Mouse (Mus musculus): ENCODE measurements around the gene Nat8. TPM values are rescaled to one million over a fixed set of nuclear protein-coding genes. Genes with fewer than 3 reads are reported as not detected.
"Not testable (repeated sequence)": the region's sequence is repeated elsewhere in the genome, so short reads cannot be mapped to it uniquely, and the experiment has no call there.

Gene Nat8
- total RNA-seq, 2 experiments from 2014 or later = 3.6 to 4.5 TPM

- DNase-seq = not testable (repeated sequence)
These were observed 4.2 kb upstream of the Nat8 start for GRCm38 (mm10) chr6:85836098-85836497.

DNA sequence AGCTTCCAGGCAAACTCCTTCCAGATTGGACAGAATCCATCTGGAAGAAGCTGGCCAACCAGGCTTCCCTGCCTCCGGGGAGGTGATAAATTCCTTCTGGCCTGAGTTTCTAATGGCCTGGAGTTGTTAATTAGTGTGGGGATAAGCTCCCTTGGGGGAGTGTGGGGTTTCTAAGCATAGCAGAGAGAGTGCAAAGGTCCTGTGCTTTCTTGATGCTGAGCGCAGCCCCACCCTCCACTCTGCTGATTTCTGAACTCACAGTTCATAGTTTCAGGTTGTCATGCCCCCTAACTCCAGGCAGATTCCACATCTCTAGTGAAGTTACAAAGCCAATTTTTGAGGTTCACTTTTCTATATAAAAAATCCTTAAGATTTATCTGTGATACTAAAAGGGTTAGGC lies 3.2 kb upstream of the Nat8 start:
- not testable (repeated sequence) for DNase-seq

GRCm38 (mm10) chr6:85834504-85835100 lies 2.7 kb upstream of the Nat8 start:
- DNase-seq = not testable (repeated sequence)

GRCm38 (mm10) chr6:85829462-85829861 lies 2.4 kb downstream of the Nat8 start:
- DNase-seq = no peak

DNA sequence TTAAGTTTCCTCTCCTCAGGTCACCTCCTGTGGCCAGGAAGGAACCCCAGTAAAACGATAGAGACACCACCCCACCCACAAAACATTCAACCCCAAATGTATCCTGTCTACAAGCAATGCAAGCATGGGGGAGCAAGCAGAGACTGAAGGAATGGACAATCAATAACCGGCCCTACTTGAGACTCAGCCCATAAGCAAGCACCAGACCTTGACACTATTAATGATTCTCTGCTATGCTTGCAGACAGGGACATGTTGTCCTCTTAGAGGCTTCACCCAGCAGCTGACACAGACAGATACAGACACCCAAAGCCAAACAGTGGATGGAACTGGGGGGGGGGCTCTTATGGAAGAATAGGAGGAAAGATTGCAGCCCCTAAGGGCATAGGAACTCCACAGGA lies 6.0 kb downstream of the Nat8 start:
- no peak for DNase-seq

DNA sequence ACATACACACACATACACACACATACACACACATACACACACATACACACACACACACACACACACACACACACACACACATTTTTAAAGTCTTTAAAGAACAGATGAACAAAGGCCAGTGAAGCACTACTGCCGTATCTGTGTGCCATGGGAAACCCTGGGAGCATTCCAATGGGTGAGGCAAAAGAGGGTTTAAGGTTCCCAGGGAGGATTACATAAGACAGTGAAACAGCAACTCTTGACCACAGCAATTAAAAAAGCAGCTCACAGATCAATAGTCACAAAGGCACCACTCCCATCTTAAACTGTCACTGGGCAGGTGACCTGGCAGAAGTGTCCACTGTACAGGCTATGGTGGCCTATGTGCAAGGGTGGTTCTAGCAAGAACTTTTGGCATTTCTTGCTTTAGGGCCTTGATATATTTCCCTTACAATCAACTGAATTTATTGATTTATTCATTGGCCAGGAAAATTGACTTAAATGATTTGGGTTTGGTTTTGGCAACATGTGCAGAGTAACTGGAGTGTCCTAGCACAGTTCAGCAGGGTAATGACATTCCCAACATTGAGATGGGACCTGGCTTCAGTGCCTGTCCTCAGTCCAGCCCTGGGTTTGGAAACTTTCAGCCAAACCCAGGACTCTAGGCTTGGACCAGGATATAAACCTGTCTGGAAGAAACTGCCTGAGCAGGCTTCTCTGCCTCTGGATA lies 8.3 kb downstream of the Nat8 start:
- no peak for DNase-seq

DNA sequence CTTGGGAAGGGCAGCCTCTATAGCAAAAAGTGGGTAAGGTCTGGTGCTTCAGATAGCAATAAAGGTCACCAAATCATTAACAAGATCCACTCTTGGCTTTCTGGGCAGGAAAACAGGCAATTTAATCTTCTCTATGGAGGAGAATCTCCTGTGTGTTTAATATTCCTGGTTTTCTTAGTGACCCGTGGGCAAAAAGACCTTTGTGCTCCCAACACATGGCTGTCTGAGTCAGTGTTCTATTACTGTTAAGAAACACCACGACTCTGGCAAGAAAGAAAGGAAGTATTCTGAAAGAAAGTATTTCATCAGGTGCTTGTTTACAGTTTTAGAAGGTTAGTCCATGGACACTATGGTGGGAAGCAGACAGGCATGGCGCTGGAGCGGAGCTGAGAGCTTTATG lies 9.6 kb downstream of the Nat8 start:
- DNase-seq = no peak

DNA sequence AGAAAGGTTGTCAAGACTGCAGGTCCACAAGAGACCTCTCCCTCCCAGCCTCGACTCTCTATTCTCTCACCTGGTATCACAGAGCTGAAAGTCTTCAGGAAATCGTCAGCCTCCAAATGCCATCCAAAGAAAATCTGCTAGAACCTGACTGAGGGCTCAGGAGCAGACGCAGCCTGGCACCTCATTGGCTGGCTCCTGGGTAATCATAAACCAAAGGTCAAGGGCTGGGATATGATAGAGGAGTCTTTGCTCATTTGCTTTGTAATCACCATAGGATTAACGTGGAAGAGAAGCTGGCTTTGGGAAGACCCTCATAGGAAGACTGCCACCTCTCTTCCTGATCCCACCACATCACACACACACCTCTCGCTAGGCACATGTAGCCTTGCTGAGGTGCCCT lies 11.0 kb downstream of the Nat8 start, which contains the start of the genes Nat8f6 and Nat8f5:
Nat8f6 (minus strand) TSS at position 118 of the 400 bp plus-strand sequence.
Nat8f5 (minus strand) TSS at position 136 of the 400 bp plus-strand sequence.
- DNase-seq = no peak

DNA sequence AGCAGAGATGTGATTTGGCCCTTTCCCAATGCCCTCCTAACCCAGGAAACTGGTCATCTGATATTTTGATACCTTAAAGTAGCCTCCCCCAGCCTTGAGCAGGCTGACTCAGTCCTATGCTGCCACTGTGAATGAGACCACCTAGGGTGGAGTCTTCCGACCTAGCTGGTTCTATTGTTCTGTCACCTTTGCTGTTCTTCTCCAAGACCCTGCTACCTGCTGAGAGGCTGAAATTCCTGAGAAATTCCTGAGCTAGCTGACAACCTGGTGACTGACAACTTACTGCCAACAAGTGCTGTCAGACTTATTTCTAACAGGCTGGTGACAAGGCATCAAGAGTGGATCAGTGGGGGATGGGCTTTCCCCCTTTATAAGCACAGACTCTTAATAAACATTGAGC lies 13.5 kb downstream of the Nat8 start:
- DNase-seq = no peak

DNA sequence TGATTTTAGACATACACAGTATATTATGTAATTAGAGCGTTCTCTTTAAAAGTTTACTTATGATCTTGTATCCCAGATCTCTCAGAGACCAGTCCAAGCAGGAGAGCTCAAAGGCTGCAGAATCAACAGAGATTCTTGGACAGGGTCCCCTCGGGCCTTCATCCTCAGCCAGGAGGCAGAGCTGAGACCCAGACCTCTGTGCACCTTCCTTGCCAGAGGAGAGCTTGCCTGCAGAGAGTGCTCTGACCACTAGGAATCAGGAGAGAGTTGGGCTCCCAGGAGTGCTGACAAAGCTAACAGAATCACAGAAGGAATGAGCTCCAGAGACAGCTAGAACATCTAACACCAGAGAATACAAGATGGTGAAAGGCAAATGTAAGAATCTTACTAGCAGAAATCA lies 18.5 kb downstream of the Nat8 start:
- DNase-seq = no peak

DNA sequence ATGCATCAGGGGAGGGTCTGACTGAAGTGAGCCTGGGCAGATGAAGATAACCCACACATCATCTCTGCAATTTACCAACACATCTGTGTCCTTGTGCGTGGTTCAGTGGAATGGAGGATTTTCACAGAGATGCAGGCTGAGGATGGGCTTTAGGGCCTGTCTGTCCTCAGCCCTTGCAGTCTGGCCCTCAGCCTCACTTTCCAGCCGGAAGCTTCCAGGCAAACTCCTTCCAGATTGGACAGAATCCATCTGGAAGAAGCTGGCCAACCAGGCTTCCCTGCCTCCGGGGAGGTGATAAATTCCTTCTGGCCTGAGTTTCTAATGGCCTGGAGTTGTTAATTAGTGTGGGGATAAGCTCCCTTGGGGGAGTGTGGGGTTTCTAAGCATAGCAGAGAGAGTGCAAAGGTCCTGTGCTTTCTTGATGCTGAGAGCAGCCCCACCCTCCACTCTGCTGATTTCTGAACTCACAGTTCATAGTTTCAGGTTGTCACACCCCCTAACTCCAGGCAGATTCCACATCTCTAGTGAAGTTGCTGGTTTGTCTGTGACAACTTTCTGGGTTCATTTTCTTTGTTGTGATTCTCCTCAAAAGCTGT lies 20.8 kb downstream of the Nat8 start:
- DNase-seq = not testable (repeated sequence)

DNA sequence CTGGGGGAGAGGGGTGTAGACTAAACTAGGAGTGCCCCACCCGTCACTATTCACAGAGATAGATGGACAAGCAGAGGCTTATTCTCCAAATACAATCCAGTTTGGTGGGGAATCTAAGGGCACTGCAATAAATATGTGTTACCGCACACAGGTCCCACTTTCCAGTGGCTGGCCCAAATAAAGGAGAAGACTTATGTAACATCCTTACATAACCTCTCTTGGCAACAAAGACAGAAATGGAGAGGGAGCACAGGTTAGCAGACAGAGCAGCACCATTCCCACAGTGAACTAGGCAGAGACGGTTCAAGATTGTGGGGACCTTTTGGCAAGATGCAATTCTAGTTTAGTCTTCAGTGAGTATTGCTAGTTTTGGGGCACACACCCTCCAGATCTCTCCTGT lies 21.4 kb downstream of the Nat8 start:
- not testable (repeated sequence) for DNase-seq

GRCm38 (mm10) chr6:85809784-85810183 lies 22.1 kb downstream of the Nat8 start:
- not testable (repeated sequence) for DNase-seq

- peak; percentile 5 to 6 for DNase-seq
These were observed 28.7 kb downstream of the Nat8 start for GRCm38 (mm10) chr6:85803180-85803579.

Small RNA genes within 50 kb of the gene (microRNA-seq; reads per million reads assigned to microRNA genes)
- gene Mir6375 = not detected

Other genes starting within 250 kb of the Nat8 start
- 10 to 100 TPM; 10.1 to 12.0 TPM for gene Alms1, start 244.6 kb downstream of the Nat8 start, total RNA-seq (2021)
- gene Nat8f7, start 118.9 kb downstream of the Nat8 start, total RNA-seq (2021) = 1 to 10 TPM; 2.6 to 3.3 TPM
- under 1 TPM; 0.50 to 0.53 TPM for gene Nat8f3, start 66.3 kb downstream of the Nat8 start, total RNA-seq (2021)
- gene Nat8f6, start 11.1 kb downstream of the Nat8 start, total RNA-seq (2021) = 1 to 10 TPM; 1.4 to 2.6 TPM
- gene Nat8f5, start 11.1 kb downstream of the Nat8 start, total RNA-seq (2021) = 1 to 10 TPM; 6.0 to 9.5 TPM
- gene Nat8f2, start 37.1 kb upstream of the Nat8 start, total RNA-seq (2021) = 1 to 10 TPM; 1.9 to 2.3 TPM
- 10 to 100 TPM in 1 of 2 experiments, 1 to 10 TPM in 1; 8.0 to 13.5 TPM for gene Nat8f4, start 72.8 kb upstream of the Nat8 start, total RNA-seq (2021)
- gene Tprkb, start 79.8 kb upstream of the Nat8 start, total RNA-seq (2021) = 10 to 100 TPM; 40.7 to 56.0 TPM
- 10 to 100 TPM; 35.9 to 55.9 TPM for gene Nat8f1, start 83.6 kb upstream of the Nat8 start, total RNA-seq (2021)
- 100 to 1,000 TPM; 116 to 129 TPM for gene Dusp11, start 129.6 kb upstream of the Nat8 start, total RNA-seq (2021)
- not detected for gene Figla, start 184.1 kb upstream of the Nat8 start, total RNA-seq (2021)
- 1 to 10 TPM; 1.3 to 1.9 TPM for gene Add2, start 196.6 kb upstream of the Nat8 start, total RNA-seq (2021)

Data from adrenal gland, postnatal 36 days (tissue).